Mouse (Mus musculus): Measurements from ENCODE around the gene Map3k6.

Gene Map3k6

DNA sequence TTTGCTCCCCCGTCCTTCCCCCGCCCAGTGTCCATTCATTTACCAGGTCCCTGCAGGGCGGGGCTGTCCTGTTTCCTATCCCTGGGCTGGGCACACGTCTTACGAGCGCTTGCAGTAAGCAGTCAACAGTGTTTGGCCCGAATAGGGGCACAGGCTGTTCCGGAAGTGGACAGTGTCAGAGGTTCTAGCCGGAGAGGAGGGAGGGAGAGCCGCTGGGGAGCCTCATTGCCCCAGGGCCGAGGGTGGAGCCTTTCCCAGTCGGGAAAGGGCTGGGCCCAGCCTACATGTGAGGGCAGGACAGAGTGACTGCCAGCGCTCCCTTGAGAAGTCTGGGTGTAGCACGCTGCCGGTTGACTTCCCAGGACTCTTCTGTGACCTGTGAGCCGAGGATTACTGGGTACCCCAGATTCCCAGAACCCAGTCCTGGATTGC, at the start of gene Map3k6:
Map3k6 (plus strand) TSS at position 329 of the 432 bp plus-strand sequence.
- no peak for DNase-seq (ENCODE audit: low spot score in 2 of 2)

DNA sequence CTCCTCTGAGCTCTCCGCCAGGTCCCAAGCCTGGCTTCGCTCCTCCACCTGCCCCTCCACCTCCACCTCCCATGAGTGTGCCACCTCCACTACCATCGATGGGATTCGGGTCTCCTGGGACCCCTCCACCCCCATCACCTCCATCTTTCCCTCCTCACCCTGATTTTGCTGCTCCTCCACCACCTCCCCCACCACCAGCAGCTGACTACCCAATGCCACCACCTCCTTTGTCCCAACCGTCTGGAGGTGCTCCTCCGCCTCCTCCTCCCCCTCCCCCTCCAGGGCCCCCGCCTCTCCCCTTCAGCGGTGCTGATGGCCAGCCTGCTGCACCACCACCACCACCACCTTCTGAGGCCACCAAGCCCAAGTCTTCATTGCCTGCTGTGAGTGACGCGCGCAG, 46.1 kb upstream of the Map3k6 start:
- no peak for DNase-seq (ENCODE audit: low spot score in 2 of 2)

DNA sequence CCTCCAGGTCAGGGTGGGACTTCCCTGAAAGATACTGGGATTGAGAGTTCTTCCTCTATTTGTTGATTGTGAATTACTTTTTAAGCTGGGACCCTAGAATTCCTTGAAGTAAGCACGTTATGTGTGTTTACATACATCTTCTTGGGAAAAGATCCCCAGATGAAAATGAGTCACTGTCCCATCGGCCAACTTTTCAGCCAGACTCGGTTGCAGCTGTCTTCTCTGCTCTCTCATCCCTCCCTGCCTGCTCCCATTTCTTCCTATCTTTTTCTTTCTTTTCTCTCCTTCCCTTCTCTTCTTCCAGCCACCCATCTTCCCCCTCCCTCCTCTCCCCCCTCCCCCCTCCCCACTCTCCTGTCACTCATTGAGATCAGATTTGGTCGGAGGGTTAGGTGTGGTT, 45.6 kb upstream of the Map3k6 start:
- DNase-seq (ENCODE audit: low spot score in 2 of 2): no peak

DNA sequence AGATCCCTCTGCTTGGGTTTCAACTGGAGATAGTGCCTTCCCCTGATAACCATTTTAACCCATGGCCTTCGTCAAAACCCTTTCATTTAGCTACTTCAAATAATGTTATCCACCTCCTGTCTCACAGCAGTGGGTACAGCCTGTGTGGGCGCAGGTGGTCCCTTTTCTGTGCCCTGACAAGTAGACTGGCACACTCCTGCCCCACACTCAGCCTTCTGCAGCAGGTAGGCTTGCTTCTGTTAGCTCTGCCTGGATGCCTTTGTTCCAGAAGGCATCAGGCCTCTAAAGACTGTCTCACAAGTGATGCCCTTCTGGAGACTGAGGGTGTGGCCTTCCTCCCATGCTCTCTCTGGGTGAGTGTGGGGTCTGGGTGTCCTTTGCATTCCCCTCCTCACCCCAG, 44.5 kb upstream of the Map3k6 start:
- no peak for DNase-seq (ENCODE audit: low spot score in 2 of 2)

DNA sequence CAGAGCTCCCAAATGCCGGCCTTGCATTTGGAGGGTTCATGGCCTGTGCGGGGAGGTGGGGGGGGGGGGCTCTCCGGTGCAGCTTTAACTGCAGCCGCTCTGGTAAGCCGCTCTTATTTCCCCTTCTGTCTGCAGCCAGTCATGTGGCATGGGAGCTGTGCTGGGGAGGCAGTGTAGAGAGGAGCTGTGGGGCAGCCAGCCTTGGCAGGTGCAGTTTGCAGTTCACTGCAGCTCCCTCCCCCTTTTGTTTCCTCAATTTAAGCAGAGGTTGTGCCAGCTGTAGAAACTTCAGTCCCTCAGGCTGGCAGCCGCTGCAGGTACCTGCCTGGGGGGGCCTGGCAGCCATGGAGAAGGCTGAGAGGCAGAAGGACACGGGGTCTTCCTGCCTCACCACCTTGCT, 43.8 kb upstream of the Map3k6 start:
- no peak for DNase-seq (ENCODE audit: low spot score in 2 of 2)

DNA sequence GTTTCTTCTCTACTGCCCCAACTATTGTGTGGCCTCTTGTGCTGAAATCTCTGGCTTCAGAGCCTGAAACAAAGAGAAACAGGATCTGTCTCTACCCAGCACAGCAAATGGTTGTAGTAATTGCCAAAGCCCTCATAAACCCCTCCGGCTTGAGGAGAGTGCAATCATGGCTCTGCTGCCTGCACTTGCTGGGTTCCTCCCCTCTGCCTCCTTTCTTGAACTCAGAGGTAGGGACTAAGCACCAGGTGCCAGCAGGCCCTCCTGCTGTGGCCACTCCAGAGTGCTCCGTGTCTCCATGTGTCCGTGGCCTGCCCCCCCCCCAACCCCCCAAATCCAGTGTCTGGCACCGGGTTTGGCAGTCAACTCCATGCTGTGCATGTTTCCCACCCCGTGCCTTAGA, 43.3 kb upstream of the Map3k6 start:
- DNase-seq (ENCODE audit: low spot score in 2 of 2): no peak

DNA sequence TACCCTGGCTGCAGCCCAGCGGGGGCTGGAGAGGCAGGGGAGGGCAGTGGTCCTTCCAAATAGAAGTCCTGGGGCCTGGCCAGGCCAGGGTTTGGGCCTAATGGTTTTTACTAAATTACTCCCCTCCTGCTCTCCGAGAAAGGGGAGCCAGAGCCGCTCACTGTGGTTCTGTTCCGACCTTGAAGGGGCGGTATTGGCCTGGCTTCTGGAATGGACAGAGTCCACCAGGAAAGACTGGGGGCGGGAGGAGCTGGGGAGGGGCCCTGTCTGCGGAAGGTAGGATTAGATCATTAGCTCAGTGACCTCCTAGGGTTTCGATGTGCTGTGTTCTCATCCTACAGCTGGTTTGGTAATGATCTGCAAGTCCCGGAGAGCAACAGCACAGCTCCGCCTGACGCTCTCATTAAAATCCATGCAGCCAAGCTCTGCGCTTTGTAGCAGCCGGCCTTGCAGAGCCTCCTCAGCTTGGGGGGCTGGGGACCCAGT, 42.8 kb upstream of the Map3k6 start:
- DNase-seq (ENCODE audit: low spot score in 2 of 2): no peak

DNA sequence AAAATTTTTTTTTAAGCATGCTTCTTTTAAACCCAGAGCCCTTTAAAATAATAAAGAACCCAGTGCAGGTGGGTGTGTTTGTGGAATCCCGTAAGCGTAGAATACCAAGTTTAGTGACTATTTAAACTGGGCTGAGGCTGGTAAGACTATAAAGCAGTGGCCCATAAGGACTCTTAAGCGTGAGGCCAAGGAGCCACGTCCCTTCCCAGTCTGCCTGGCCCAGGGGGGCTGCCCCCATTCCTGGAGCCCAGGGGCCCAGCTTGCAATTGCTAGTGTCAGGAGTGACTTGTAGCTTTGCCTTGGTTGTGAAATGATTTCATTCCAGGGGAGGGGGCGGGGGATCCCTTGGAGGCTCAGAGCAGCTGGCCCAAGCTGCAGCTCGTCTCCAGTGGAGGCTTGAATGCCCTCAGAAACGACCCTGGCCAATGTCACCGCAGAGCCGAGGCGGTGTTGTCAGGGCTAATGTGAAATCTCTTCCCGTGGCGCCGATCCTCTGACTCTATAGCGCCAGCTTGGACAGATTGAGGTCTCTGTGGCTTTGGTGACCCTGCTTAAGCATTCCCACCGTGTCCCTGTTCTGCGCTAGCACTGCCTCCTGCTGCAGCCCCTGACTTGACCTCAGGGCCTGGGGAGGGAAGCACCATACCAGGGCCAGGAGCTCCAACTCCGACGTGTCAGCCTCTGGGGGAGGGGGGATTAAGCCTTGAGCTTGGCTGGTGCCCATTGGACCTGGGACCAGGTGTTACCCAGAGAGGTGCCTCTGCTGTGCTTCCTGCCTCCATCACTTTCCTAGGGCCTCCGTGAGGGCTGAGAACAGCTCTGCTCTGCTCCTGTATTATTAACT, 42.1 kb upstream of the Map3k6 start:
- DNase-seq (ENCODE audit: low spot score in 2 of 2): no peak

DNA sequence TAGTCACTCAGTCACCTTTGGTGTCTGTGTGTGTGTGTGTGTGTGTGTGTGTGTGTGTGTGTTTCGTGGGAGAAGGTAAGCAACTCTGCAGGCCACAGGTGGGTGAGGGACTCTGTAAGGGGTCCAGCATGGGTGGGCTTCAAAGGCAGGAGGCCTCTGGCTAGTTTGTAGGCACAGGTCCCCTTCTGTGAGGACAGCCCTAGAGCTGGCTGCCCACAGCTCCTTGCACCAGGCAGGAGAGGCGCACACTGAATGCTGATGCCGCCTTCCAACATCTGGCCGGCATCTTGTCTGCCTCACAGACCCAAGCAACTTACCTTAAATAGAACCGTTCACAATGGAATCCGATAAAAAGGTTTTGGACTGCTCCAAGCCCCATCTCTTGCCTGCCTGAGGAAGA, 40.9 kb upstream of the Map3k6 start:
- DNase-seq (ENCODE audit: low spot score in 2 of 2): no peak

DNA sequence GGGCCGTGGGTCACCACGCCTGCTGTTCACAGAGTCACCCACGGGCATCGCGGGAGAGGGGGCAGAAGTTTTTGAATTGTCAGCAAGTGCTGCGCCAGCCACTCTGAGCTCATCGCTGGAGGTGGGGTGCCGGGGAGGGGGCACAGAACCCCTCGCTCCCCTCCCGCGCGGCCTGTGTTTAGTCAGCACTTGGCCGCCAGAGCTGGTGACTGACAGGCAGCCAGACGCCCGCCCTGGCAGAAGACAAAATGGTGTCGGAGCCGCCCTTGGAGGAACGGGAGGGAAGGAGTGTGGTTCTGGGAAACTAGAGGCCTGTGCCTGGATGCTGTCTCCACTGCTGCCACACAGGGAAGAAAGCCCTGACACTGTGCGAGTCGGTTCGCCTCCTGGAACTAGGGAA, 40.3 kb upstream of the Map3k6 start:
- peak; percentile 52 to 62 for DNase-seq (ENCODE audit: low spot score in 2 of 2)

DNA sequence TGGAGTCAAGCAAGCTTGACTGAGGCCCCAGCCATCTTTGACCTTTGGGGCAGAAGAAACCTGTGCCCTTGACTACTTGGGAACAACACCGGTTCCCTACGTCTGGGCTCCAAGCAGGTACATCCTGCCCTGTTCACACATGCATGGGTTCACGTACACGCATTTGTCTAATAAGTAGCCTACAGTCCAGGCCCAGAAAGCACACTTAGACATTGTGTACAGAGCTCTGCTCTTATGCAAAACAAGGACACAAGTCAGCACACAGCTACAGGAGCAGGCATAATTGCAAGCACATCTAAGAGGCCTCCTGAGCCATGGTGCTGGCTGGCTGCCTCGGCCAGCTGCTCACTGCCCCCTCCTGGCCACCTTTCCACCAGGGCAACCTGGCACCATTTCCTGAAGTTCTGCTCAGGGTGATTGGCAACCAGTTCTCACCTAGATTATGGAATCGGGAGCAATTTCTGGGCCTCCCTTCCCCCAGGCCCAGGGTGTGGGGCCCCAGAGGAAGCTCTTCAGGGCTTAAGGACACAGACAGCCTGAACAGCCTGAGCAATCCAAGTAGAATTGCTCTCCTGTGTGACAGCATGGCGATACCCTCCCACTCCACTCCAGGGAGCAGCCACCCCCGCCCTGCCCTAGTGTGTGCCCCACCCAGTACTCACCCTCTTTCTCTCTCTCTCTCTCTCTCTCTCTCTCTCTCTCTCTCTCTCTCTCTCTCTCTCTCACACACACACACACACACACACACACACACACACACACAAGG, 39.4 kb upstream of the Map3k6 start:
- DNase-seq (ENCODE audit: low spot score in 2 of 2): peak in 1 of 2 experiments; percentile 44

DNA sequence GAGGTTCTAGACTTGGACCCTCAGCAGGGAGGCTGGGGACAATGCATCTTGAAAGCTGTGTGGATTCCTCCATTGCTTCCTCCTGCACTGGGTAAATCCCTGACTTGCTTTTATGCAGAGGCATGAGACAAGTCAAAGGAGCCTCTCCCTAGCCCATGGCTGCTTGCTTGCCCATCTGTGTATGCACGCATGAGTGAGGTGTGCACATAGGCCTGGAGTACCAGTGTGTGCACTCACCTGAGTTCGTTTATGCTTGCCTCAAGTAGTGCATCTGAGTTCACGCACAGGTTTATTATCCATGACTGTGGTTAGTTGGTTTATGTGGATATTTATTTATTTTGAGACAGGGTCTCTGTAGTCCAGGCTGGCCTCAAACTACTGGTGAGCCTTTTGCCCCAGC, 38.4 kb upstream of the Map3k6 start:
- no peak for DNase-seq (ENCODE audit: low spot score in 2 of 2)

DNA sequence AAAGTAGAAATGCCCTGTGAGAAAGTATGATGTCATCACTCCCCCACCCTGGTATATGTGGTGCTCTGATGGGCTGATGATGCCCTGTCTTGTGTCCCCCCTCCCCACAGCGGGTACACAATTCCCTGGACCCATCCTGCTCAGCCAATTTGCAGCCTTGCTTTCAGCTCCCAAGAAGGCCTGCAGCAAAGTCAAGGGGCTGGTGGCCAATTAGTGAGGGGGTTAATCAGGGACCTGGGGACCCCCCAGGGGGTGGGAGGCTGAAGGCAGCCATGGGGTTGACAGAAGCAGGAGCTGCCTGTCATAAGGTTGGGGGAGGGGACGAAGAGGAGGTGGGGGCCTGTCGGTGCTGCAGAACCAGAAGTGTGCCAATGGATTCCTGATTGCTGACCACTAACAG, 37.0 kb upstream of the Map3k6 start:
- DNase-seq (ENCODE audit: low spot score in 2 of 2): no peak

DNA sequence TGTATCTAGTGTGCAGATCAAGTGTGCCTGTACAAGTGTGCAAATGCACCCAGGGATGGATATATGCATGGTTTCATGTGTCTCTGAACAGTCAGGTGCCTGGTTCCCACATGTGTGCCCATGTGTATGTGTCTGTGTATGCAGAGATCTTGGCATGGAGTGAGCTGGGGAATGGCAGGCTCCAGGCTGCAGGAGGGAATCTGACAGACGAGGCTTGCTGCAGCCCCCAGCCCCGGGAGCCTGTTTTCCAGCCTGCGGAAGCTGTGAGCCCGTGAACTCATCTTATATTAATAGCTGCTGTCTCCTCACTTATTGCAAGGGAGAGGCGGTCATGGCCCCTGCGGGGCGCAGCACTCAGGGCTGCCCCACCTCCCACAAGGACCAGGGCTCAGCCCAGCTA, 36.2 kb upstream of the Map3k6 start:
- DNase-seq (ENCODE audit: low spot score in 2 of 2): no peak

DNA sequence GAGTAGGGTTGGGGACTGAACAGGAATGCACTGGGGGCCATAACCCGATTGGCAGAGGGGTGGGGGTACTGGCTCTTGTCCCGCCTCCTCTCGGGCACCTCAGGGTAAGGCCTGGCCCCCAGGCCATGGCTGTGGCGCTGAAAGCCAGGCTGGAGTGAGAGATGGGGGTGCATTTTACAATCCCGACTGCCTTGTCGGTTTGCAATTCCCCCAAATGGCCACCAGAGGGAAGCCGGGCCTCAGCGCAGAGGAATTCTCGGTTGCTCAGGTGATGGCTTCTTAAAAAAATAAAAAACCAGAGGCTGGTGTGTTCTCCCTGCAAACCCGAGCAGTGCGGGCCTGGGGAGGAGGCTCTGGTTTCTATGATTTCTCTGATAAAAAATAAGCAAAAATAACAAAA, 31.3 kb upstream of the Map3k6 start:
- DNase-seq (ENCODE audit: low spot score in 2 of 2): peak; percentile 57 to 71

DNA sequence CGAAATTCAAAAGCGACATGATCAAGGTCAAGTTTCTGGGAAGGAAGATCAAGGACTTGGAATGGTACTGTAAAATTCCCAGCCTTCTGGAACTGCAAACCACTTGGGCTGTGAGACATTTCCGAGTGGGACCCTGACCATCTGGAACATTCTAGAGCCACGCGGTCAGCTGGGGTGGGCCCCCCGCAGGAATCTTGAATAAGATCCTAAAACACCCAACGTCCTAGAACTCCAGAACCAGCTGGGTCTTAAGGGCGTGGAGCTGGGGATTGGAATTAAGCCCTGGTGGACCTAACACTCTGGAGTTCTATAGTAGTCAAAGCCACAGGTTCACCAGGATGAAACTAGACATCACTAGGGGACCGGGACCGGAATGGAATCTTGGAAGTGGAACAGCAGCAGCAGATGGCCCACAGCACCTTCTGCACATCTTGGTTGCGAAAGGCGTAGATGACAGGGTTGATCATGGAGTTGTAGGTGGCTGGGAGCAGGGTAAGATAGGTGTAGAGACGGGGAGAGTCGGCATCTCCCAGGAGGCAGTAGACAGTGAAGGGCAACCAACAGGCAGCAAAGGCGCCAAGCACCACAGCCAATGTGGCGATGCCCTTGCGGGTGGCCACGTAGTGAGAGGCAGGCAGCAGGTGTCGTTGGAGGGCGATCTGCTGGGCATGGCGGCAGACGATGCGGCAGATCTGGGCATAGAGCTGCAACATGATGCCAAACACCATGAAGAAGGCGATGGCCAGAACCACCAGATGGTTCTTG, 30.4 kb upstream of the Map3k6 start:
- DNase-seq (ENCODE audit: low spot score in 2 of 2): no peak

DNA sequence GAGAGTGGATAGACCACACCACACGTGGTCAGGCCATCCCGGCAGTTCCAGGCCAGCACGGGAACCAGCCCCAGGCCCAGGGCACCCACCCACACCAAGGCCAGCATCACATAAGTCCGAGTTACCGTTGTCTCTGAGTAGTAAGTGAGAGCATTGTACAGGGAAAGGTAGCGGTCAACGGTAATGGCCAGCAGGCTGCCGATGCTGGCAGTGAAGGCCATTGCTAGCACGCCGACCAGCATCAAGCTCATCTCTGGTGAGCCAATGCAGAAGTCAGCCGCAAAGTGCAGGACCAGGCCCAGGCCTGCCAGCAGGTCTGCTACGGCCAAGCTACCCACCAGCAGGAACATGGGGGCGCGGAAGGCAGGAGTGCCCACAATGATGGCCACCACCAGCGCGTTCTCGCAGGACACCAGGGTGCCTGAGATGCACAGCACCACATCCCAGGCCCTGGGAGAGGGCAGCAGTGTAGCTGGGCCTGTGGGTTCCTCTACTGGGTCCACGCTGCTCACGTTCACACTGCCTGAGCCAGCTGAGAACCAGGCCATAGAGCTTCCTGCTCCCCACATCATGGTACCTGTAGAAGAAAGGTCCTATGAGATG, 29.7 kb upstream of the Map3k6 start:
- DNase-seq (ENCODE audit: low spot score in 2 of 2): no peak

DNA sequence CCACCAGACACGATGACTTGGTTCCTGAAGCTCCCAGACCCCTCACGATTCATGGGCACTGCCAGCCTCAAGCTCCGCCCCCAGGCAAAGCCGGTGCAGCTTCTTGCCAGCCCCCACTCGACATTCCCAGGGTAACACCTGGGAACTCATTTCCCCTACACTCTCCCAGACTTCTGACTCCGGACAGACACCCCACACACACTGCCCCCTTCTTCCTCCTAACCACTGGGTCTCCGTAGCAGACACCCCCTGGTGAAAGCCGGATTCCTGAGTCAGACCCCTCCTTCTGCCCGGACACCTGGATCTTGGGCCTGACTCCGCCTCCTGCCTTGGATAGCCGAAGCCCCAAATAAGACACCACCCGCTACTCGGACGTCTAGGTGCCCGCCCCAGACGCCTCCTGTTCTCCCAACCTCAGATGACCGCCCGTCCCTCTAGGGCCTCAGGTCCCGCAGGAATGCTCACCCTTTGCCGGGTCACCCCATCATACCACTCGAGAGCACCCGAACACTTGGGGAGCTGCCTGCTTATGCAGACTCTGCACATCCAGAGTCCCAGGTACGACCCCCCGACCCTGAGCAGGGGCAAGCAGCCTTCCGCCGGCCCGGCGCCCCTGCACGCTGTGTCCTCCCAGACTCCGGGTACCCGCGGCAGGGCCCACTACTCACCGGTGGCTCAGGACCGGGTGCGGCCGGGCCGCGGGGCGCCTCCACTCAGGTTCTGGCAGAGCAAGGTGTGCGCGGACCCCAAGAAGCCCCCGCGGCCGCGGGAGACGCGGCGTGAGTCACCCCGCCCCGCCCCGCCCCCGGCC, 28.7 kb upstream of the Map3k6 start, which contains the start of the genes Cd164l2 and Gpr3:
Cd164l2 (plus strand) TSS at position 381 of the 811 bp plus-strand sequence.
Gpr3 (minus strand) TSS at position 786 of the 811 bp plus-strand sequence.
- DNase-seq (ENCODE audit: low spot score in 2 of 2): peak in 1 of 2 experiments; percentile 51

DNA sequence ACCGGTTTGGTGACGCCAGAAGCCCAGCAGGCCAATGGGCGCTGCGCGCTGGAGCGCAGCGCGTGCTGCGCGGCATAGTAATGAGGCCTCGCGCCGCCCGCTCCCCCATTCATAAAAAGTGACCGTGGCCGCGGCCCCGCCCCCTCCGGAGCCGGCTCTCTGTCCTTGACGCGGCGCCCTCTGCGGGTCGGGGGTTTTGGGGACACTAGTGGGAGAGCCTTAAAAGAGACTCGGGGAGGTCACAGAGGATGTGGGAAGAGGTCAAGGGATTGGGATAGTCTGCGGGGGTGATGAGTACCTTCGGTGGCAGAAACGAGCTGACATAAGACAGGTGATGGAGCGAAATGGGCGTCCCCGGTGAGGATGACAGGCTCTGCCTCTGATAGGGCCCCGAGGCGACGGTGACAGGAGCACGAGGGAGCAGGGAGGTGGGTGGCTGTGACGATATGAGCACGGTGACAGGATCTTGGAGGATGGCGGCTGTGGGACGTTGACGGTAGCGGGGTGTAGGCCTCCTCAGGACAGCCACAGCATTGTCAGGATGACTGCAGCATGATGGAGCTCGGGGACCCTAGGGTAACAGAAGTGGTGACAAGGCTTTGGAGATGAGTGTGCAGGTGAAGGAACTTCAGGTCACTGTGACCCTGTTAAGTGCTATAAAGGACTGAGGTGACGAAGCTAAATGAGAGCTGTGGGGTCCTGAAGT, 27.9 kb upstream of the Map3k6 start:
- DNase-seq (ENCODE audit: low spot score in 2 of 2): peak; percentile 81 to 85

DNA sequence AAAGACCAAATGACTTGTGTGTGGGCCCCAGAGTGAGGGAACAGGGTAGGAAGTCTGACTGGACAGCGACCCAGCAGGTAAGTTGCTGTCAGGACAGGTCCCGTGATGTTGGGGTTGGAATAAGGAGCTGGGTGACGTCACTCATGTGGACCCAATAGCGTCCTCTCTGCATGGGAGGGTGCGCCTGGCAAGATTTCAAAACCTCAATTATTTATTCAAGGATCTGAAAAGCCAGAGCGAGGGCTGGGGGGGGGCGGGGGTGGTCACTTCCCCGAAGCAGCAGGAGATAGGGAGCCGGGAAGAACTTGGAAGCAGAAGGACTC, 27.4 kb upstream of the Map3k6 start:
- peak in 1 of 2 experiments; percentile 32 for DNase-seq (ENCODE audit: low spot score in 2 of 2)

All from right cerebral cortex, adult 2 months (tissue).